Mouse (Mus musculus): ENCODE data around the gene Ifna16.

- TF ChIP-seq CTCF (IDR thresholded peaks at IDR 0.05; ENCODE audit: extremely low read depth, insufficient read depth, insufficient read length, insufficient replicate concordance) = no peak
- no peak for TF ChIP-seq POLR2A (IDR thresholded peaks at IDR 0.05; ENCODE audit: low read depth, low read length)
These were observed 34.2 kb downstream of the Ifna16 start for GRCm38 (mm10) chr4:88642526-88642925.
